Mouse (Mus musculus) liver, postnatal 0 days (tissue): ENCODE measurements around the gene Lamb1.

Experiments
- CTCF ChIP-seq: sonication (generic); IDR thresholded peaks from 2 replicates; pipeline ENCODE4 v1.5.1; 2016; ENCODE audit warnings: antibody characterized with exemption, low read depth
- EP300 ChIP-seq: IDR thresholded peaks from 2 replicates; pipeline ENCODE4 v1.6.1; 2016; ENCODE audit warnings: antibody characterized with exemption, low read depth, mild to moderate bottlenecking

DNA sequence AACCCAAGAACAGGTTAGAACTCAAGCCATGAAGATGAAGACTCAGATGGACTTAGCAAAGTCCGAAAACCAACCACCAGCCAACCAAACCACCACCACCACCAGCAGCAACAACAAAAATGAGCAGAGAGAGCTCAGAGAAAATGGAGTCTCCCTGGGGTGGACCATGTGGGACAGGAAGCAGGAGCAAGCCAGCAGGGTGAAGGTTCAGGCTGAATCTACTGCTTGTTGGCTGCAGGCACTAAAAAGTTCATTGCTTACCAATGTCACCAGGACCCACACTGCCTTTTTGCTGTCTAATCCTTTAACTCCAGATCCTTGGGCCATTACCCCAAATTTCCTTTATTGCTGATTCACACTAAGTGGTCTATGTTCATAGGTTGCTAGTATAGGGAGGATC lies 32.4 kb upstream of the Lamb1 start:
- no peak for TF ChIP-seq CTCF
- TF ChIP-seq EP300 = no peak
